Mouse (Mus musculus) right cerebral cortex, postnatal 36 days (tissue): ENCODE data around the gene Slx4.
"Not testable (repeated sequence)": the region's sequence is repeated elsewhere in the genome, so short reads cannot be mapped to it uniquely, and the experiment has no call there.

ENCODE experiments used
- DNase-seq, 2 experiments: peaks; one replicate each; pipeline ENCODE4 v3.0.0; 2022; ENCODE audit warnings: low spot score in 2 of 2, mixed read lengths in 1 of 2

Slx4 gene

DNA sequence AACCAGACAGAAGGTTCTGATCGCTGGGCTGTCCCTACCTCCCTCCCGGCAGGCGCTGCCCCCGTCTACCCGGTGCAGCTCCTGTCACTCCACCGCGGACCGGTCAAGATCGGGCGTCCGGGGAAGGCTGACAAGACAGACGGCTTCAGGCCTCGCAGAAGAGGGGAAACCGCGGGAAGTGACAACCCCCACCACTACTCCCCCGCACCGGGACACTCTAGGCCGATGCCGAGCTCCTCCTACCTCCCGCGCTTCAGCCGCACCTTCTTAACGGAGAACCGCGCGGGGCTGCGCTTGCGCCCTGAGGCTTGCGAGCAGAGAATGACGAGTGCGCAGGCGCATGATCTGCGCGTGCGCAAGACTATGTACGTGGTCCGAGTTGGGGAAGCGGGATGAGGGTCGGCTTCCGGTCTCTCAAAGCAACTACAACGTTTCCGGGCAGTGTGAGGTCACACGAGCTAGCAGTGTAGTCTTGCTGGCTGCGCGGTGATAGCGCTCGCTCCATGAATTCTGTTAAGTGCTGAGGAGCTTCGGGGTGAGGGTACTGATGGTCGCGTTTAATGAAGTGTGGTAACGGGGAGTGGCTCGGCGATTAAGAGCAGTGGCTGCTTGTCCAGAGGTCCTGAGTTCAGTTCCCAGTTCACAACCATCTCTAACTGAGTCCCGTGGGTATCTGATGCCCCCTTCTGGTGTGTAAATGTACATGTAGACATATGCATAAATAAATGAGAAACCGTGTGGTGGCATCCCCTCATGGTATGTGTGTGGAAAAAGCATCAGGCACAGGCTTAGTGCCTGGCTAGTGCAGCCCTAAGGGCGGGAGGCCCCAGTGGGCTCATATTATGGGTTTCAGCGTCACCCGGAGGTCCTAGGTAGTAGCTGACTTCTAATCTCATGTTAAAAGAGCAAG is at the start of gene Slx4:
TSS of gene Slx4 (minus strand) at position 282 of the 910 bp plus-strand sequence.
- DNase-seq = peak; percentile 94 to 96

GRCm38 (mm10) chr16:4052601-4053000 is 49.0 kb upstream of the Slx4 start:
- no peak for DNase-seq

DNA sequence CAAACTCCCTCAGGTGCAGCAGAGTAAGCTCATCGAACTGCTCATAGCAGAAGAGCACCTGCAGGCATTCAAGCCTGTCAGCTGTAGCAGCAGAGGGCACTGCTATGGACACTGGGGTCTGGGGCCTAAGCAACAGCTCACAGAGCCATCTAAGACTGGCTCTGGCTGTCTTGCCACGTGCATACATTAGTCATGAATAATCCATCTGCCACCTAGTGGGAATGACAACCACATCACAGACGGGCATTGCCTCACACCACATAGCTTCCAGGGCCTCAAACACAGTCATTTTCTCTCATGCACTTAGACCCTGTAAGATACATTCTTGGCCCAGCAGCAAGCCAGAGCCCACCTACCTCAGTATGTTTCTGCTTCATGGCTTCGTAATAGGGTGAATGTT is 42.0 kb upstream of the Slx4 start:
- no peak for DNase-seq

- DNase-seq = no peak
Observed at GRCm38 (mm10) chr16:4044093-4044492, 40.5 kb upstream of the Slx4 start.

DNA sequence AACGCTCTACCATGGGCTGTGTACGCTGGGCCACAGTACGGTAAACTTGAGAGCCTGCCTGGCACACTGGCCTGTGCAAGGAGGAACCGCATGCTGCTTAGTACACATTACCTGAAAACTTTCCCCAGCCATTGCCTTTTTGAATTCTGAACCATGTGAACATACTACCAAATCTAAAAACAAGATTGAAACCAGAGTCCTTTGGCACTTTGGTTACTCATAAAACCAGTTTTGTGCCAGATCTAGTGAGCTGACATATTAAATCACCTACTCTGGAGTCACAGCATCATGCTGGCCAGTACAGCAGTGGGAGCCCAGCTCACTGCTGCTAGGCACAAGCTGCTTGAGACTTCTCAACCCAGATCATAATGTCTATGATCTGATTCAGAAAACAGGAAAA is 38.1 kb upstream of the Slx4 start:
- DNase-seq = no peak

- no peak for DNase-seq
Observed at GRCm38 (mm10) chr16:4040206-4040605, 36.6 kb upstream of the Slx4 start.

- DNase-seq = no peak
Observed at GRCm38 (mm10) chr16:4037690-4038089, 34.1 kb upstream of the Slx4 start.

- no peak for DNase-seq
Observed at GRCm38 (mm10) chr16:4036807-4037206, 33.2 kb upstream of the Slx4 start, which contains the start of gene Dnase1. Gene Dnase1, plus strand, starts transcription at chr16:4036942.

- no peak for DNase-seq
Observed at GRCm38 (mm10) chr16:4035575-4035974, 32.0 kb upstream of the Slx4 start.

GRCm38 (mm10) chr16:4034476-4034875 is 30.9 kb upstream of the Slx4 start:
- no peak for DNase-seq

DNA sequence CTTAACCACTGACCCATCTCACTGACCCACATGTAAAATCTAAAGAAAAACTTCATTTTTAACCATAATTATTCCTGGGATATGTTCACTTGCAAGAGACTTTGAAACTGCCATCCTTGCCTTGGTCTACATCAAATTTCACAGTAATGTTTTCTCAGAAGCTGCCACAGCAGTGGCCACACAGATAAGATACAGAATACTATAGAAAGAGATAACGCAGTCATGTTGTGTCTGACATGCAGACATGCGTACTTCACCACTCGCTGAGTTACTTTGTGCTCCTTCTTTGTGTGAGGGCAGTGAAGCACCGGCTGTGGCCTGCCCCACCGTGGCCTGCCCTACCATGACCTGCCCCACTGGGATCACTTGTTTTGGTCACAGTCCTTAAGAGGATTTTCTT is 30.4 kb upstream of the Slx4 start:
- no peak for DNase-seq

DNA sequence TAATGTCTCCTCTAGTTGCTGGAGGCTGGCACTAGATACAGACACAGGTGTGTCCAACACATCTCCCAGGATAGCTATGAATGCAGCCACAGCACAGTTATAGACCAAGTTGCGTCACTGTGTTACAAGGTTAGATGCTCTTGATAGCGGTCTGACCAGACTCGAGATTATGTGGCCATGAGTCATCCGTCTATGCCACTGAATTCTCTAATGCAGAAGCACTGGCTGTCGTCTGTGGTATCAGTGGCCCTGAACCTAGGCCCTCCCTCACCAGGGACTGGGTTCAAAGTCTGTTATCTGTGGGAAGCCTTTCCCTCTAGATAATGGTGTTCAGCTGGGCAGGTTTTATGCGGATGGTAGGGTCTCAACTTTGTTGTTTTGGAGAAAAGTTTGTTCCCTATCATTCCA is 28.8 kb upstream of the Slx4 start:
- no peak for DNase-seq

DNA sequence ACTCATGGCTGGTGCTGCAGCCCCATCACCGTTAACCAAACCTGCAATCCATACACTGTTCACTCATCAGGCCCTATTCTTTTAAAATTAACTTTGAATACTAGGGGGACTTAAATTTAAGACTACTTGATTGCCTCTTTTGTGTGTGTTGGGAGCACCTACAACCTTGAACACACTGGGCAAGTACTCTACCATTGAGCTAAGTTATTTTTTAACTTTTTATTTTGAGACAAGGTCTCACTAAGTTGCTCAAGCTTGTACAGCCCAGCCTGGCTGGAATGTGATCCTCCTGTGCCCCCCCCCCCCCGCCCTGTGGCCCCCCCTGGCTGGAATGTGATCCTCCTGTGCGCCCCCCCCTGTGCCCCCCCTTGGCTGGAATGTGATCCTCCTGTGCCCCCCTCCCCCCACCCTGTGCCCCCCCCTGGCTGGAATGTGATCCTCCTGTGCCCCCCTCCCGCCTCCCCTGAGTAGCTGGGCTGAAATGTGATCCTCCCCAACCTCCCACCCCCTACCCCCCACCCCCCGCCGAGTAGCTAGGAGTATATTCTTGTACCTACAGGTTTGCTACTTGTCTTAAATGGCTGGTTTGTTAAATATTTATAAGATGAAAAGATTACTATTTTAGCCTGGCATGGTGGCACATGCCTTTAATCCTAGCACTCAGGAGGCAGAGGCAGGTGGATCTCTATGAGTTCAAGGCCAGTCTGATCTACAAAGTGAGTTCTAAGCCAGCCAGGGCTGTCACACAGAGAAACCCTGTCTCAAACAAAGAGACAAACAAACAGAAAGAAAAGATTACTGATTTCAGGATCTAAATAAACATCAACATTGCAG is 28.1 kb upstream of the Slx4 start:
- no peak for DNase-seq

- DNase-seq = no peak
Observed at GRCm38 (mm10) chr16:4030501-4030900, 26.9 kb upstream of the Slx4 start.

GRCm38 (mm10) chr16:4029371-4029841 is 25.8 kb upstream of the Slx4 start:
- DNase-seq = no peak

GRCm38 (mm10) chr16:4027211-4027610 is 23.6 kb upstream of the Slx4 start:
- no peak for DNase-seq

GRCm38 (mm10) chr16:4026672-4027071 is 23.1 kb upstream of the Slx4 start:
- DNase-seq = no peak

DNA sequence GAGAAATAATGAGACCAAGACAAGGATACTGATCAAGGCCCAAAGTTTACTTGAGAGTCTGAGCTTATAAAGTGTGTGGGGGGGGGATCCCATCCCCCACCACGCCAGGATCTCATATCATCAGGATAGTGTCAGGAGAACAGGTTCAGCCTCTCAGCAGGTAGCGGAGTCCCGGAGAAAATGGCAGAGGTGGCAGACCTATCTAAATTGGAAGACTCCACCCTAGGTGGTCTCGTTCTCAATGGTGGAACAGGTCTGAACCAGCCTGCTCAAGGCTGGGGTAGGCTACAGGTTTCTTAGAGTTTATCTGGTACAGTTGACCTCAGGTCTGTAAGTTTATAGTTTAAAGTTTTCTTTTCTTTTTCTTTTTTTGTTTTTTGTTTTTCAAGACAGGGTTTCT is 19.1 kb upstream of the Slx4 start:
- no peak for DNase-seq

GRCm38 (mm10) chr16:4021241-4021640 is 17.7 kb upstream of the Slx4 start:
- no peak for DNase-seq

GRCm38 (mm10) chr16:4017466-4017865 is 13.9 kb upstream of the Slx4 start:
- DNase-seq = not testable (repeated sequence)

- DNase-seq = not testable (repeated sequence)
Observed at GRCm38 (mm10) chr16:4016786-4017185, 13.2 kb upstream of the Slx4 start.

GRCm38 (mm10) chr16:4014040-4014668 is 10.6 kb upstream of the Slx4 start:
- no peak for DNase-seq
